Mouse (Mus musculus) heart, postnatal 0 days (tissue): ENCODE data around the gene Hspa14. TPM values are rescaled to one million over a fixed set of nuclear protein-coding genes. Genes with fewer than 3 reads are reported as not detected.
A peak's percentile ranks its signal among the peaks of the same experiment; 100 is the strongest.

ENCODE experiments used
- ATAC-seq: fragments of 200-750 bp; cut with Nextera tagmentation; 2 replicates; pipeline ENCODE4 v1.8.0; 2017; ENCODE audit warnings: low read depth, moderate number of reproducible peaks, moderate library complexity; ENCODE audit not compliant: insufficient read depth
- DNase-seq: peaks from one replicate; pipeline ENCODE4 v3.0.0-alpha.2; 2016; ENCODE audit warnings: low spot score
- H3K27ac ChIP-seq: fragments of 300-500 bp; sonication (generic); 2 replicates; pipeline ENCODE4 v1.5.1; 2014; ENCODE audit warnings: low read depth, mild to moderate bottlenecking
- H3K27me3 ChIP-seq: fragments of 300-500 bp; sonication (generic); 2 replicates; pipeline ENCODE4 v1.6.1; 2014; ENCODE audit warnings: low read length, mixed read lengths; ENCODE audit not compliant: control insufficient read depth, insufficient read depth
- H3K36me3 ChIP-seq: fragments of 300-500 bp; sonication (generic); replicated peaks from 2 replicates; pipeline ENCODE4 v1.6.1; 2014; ENCODE audit warnings: low read length, mixed read lengths; ENCODE audit not compliant: control insufficient read depth, insufficient read depth
- H3K4me1 ChIP-seq: fragments of 300-500 bp; sonication (generic); 2 replicates; pipeline ENCODE4 v1.6.1; 2014; ENCODE audit warnings: antibody characterized with exemption; ENCODE audit not compliant: control insufficient read depth, insufficient read depth
- H3K4me2 ChIP-seq: fragments of 300-500 bp; sonication (generic); 2 replicates; pipeline ENCODE4 v1.6.1; 2014; ENCODE audit warnings: low read depth, mild to moderate bottlenecking, low read length, moderate library complexity
- H3K4me3 ChIP-seq: fragments of 300-500 bp; sonication (generic); 2 replicates; pipeline ENCODE4 v1.5.1; 2014; ENCODE audit warnings: low read depth, low read length
- H3K9ac ChIP-seq: fragments of 300-500 bp; sonication (generic); replicated peaks from 2 replicates; pipeline ENCODE4 v1.6.1; 2014; ENCODE audit warnings: low read depth, low read length, mixed read lengths
- H3K9me3 ChIP-seq: fragments of 300-500 bp; sonication (generic); replicated peaks from 2 replicates; pipeline ENCODE4 v1.6.1; 2016; ENCODE audit warnings: low read length; ENCODE audit not compliant: control insufficient read depth
- CTCF ChIP-seq: IDR thresholded peaks from 2 replicates; pipeline ENCODE4 v1.5.1; 2016; ENCODE audit warnings: antibody characterized with exemption, control low read depth, low read depth
- EP300 ChIP-seq: IDR thresholded peaks from 2 replicates; pipeline ENCODE4 v1.6.1; 2016; ENCODE audit warnings: antibody characterized with exemption, low read depth
- WGBS: fragments of 180-500 bp; shearing (Covaris S2); extraction: QIAGEN DNeasy Blood & Tissue Kit; methylation state at CpG from one replicate; pipeline ENCODE4 v1.1.7; 2014; 5-methylcytosine and 5-hydroxymethylcytosine counted together
- polyA plus RNA-seq: library from polyadenylated mRNA; unstranded; fragments of >200 nt; fragmentation: Nextera tagmentation; extraction: Ambion mirVana; gene quantifications from 2 replicates; pipeline ENCODE4 v1.2.1, GENCODE M21; 2015
- total RNA-seq: library from RNA; depleted of rRNA; stranded (reverse); fragments of >200 nt; gene quantifications from 2 replicates; pipeline ENCODE4 v1.2.3, GENCODE M21; 2014; ENCODE audit warnings: low replicate concordance; rRNA removed

Hspa14 gene
- total RNA-seq (46.9 and 54.5 TPM in 2 replicates), polyA plus RNA-seq (45.3 and 47.1 TPM in 2 replicates)

DNA sequence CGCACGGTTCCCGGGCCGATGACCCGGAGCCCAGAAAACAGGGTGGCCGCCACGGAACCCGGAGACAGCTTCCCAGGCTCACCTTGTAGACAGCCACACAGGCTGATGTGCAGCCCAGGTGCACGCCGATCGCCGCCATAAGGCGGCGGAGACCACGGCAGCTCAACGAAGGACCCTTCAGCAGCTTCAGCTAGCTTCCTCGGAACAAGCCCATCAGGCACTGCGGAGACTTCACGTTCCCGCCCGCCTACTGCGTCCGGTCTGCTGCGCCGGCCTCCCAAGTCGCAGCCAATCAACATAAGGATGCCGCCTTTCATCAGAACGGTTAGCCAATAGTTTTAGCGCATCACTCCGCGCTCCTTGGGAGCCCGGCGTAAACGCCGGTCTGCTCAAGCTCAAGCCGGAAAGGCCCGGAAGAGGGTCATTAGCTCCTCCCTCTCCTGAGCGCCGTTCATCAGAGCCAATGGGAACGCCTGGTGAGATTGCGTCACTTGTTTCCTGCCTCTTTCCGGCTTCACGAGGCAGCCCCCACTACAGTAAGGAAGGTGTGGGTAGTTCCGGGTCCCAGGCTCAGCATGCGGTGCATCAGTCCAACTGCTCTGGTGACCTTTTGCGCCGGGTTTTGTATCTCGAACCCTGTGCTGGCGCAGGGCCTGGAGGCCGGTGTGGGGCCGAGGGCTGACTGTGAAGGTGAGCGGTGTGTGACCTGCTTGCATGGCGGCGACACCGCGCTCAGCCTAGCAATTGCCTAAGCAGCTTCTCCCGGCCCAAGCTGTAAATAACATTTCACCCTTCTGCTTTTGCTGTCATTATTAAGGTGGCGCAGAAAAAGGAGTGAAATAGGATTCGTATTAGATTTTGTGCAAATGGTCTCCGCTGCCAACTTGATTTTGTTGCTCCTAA is at the start of gene Hspa14, which contains the start of the genes Gm45902 and Cdnf:
TSS of gene Hspa14 (minus strand) at position 263 of the 903 bp plus-strand sequence.
TSS of gene Gm45902 (minus strand) at position 239 of the 903 bp plus-strand sequence.
TSS of gene Cdnf (plus strand) at position 479 of the 903 bp plus-strand sequence.
- ATAC-seq (peak; percentile 100), DNase-seq (peak; percentile 99)
- Histone ChIP-seq H3K9ac (peak within 1 kb of the TSS; percentile 87), H3K4me2 (peak within 1 kb of the TSS; percentile 96), H3K4me1 (peaks cover 7% of the 10 kb centered on the region), H3K36me3 (peaks cover 27% of the 10 kb centered on the region), H3K27ac (peak within 1 kb of the TSS; percentile 86), H3K4me3 (peak within 1 kb of the TSS; percentile 78), H3K9me3 (no peaks in the 10 kb centered on the region), H3K27me3 (no peaks in the 10 kb centered on the region)
- WGBS: under 1% methylated on average over 60 of the region's 60 CpGs
- TF ChIP-seq CTCF (no peak), EP300 (no peak)

DNA sequence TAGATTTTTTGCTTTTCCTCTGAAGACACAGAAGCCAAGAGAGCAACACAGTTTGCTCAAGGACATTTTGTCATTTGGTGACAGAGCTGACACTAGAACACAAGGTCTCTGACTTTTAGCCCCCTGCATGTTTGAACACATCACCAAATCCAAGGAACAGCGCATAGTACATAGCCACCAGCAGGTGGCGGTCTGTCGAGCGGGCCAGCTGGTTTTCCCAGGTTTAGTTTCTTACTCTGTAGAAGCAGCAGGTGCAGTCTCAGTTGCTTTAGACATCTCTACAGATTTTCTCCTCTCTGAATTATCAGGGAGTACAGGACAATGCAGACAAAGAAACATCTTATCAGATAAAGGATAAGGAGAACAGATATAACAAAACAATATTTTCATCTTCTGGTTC is 34.0 kb upstream of the Hspa14 start:
- Histone ChIP-seq H3K9me3 (no peaks in the 10 kb centered on the region), H3K36me3 (no peaks in the 10 kb centered on the region), H3K9ac (no peak overlapping the region), H3K27me3 (no peaks in the 10 kb centered on the region), H3K27ac (no peak overlapping the region), H3K4me1 (no peaks in the 10 kb centered on the region), H3K4me2 (no peak overlapping the region), H3K4me3 (no peak overlapping the region)
- ATAC-seq: no peak
- TF ChIP-seq CTCF: peak; percentile 88
- no peak for TF ChIP-seq EP300
- 5% methylated on average over 4 of the region's 4 CpGs for WGBS
- DNase-seq: peak; percentile 72

DNA sequence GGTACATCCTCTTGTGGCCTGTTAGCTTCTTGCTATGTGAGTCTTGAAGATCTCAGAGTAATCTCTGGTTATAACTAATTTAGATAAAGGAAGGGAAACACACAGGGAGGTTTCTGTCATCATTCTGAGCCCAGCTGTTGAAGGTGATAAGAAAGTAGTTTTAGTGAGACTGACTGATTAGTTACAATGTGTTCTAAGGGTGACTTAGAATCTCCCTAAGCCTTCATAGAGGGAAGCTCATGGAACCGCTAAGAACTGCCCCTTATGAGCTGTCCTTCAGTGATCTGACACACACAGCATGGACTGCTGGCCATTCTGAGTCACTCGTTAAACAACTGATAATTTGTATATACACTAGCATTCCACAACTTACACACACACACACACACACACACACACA is 33.4 kb upstream of the Hspa14 start:
- Histone ChIP-seq H3K27ac (no peak overlapping the region), H3K4me3 (no peak overlapping the region), H3K4me1 (no peaks in the 10 kb centered on the region), H3K27me3 (no peaks in the 10 kb centered on the region), H3K4me2 (no peak overlapping the region), H3K36me3 (no peaks in the 10 kb centered on the region), H3K9me3 (no peaks in the 10 kb centered on the region), H3K9ac (no peak overlapping the region)
- ATAC-seq: no peak
- no peak for TF ChIP-seq EP300
- TF ChIP-seq CTCF: no peak
- no peak for DNase-seq
- 47% methylated on average over 2 of the region's 2 CpGs for WGBS

DNA sequence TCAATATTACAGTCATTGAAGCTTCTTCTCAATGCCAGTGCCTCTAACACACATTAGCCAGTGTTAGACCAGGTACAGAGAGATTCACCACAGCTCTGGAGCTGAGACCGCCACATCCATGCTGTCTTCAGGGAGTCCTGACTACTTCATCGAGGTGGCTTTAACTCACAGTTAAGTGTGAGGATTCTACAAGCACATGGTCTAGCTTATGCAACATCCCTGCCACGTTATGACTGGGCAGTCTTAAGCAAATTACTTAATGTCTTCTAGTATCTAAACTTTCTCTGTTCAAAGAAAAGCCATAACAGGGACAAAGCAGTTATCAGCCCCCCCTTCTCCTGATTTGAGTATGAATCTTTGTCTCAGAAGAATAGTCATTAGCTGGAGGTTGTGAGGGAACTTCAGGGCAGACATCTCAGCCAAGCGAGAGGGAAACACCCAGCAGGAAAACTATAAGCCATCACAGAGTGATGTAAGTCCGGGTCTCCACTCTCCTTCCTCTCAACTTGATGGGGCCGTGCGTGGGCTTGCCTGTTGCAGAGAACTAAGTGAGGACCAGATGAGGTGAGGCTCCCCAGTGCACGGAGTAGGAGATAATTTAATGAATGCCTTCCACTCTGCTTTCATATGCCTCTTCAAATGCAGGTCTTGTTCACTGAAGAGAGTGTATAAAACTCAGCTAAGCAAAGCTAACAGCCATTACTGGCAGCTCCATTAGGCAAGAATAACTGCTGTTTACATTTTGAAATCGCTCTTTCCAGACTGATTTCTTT is 28.9 kb upstream of the Hspa14 start:
- Histone ChIP-seq H3K27ac (no peak overlapping the region), H3K9me3 (no peaks in the 10 kb centered on the region), H3K9ac (no peak overlapping the region), H3K4me2 (no peak overlapping the region), H3K4me3 (no peak overlapping the region), H3K36me3 (no peaks in the 10 kb centered on the region), H3K4me1 (no peaks in the 10 kb centered on the region), H3K27me3 (no peaks in the 10 kb centered on the region)
- DNase-seq (no peak), ATAC-seq (no peak)
- TF ChIP-seq EP300: no peak
- TF ChIP-seq CTCF: no peak
- 54% methylated on average over 9 of the region's 9 CpGs for WGBS

- DNase-seq (no peak), ATAC-seq (no peak)
- TF ChIP-seq CTCF: no peak
- no peak for TF ChIP-seq EP300
- Histone ChIP-seq H3K9ac (no peak overlapping the region), H3K36me3 (no peaks in the 10 kb centered on the region), H3K4me2 (no peak overlapping the region), H3K27me3 (no peaks in the 10 kb centered on the region), H3K9me3 (no peaks in the 10 kb centered on the region), H3K27ac (no peak overlapping the region), H3K4me3 (no peak overlapping the region), H3K4me1 (no peaks in the 10 kb centered on the region)
- WGBS: 74% methylated on average over 6 of the region's 6 CpGs
These were observed 13.7 kb upstream of the Hspa14 start for GRCm38 (mm10) chr2:3526288-3526687.
